Mouse (Mus musculus) limb, embryonic 10.5 days (tissue): ENCODE measurements around the gene Gm10647. TPM values are rescaled to one million over a fixed set of nuclear protein-coding genes. Genes with fewer than 3 reads are reported as not detected.
"Not testable (repeated sequence)": the region's sequence is repeated elsewhere in the genome, so short reads cannot be mapped to it uniquely, and the experiment has no call there.

ENCODE experiments used
- DNase-seq: peaks from one replicate; pipeline ENCODE4 v3.0.0-alpha.2; 2017; ENCODE audit warnings: low spot score
- H3K27ac ChIP-seq: fragments of 300-500 bp; sonication (generic); 2 replicates; pipeline ENCODE4 v1.5.1; 2016; ENCODE audit warnings: mild to moderate bottlenecking
- H3K27me3 ChIP-seq: fragments of 300-500 bp; sonication (generic); 2 replicates; pipeline ENCODE4 v1.6.1; 2016; ENCODE audit warnings: low read depth, mild to moderate bottlenecking; ENCODE audit not compliant: poor library complexity, severe bottlenecking
- H3K36me3 ChIP-seq: fragments of 300-500 bp; sonication (generic); 2 replicates; pipeline ENCODE4 v1.6.1; 2016; ENCODE audit warnings: mild to moderate bottlenecking, moderate library complexity
- H3K4me1 ChIP-seq: fragments of 300-500 bp; sonication (generic); 2 replicates; pipeline ENCODE4 v1.6.1; 2016
- H3K4me3 ChIP-seq: fragments of 300-500 bp; sonication (generic); 2 replicates; pipeline ENCODE4 v1.5.1; 2016; ENCODE audit warnings: mild to moderate bottlenecking, moderate library complexity
- H3K9me3 ChIP-seq: fragments of 300-500 bp; sonication (generic); replicated peaks from 2 replicates; pipeline ENCODE4 v1.6.1; 2016; ENCODE audit warnings: mild to moderate bottlenecking
- WGBS: fragments of 180-500 bp; shearing (Covaris S2); methylation state at CpG from one replicate; pipeline ENCODE4 v1.1.7; 2016; 5-methylcytosine and 5-hydroxymethylcytosine counted together
- polyA plus RNA-seq: library from polyadenylated mRNA; unstranded; fragments of >200 nt; fragmentation: Nextera tagmentation; extraction: Ambion mirVana; gene quantifications from 2 replicates; pipeline ENCODE4 v1.2.1, GENCODE M21; 2016

Gene Gm10647
- polyA plus RNA-seq: 0.39 and 0.50 TPM in 2 replicates

DNA sequence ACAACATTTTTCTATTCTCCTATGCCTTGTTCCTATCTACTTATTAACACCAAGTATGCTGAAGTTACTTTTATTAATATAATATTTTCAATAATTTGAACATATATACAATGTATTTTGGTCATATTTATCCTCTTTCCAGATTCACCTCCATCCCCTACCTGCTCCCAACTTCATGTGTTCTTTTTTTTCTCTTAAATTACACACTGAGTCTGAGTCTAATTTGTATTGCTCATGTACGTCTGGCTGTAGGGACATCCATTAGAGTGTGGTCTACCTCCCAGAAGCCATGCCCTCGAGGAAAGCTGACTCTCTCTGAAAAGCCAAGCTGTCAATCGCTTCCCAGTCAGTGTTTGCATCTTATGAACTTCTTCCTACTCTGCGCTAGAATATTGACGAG is at the start of gene Gm10647:
TSS of gene Gm10647 (plus strand) at position 301 of the 400 bp plus-strand sequence.
- Histone ChIP-seq H3K27ac (peak within 1 kb of the TSS; percentile 93), H3K27me3 (peaks cover 7% of the 10 kb centered on the region), H3K4me3 (peak within 1 kb of the TSS; percentile 80), H3K9me3 (no peaks in the 10 kb centered on the region), H3K36me3 (no peaks in the 10 kb centered on the region), H3K4me1 (peaks cover 26% of the 10 kb centered on the region)
- WGBS: 70% methylated on average over 5 of the region's 5 CpGs
- DNase-seq: no peak

DNA sequence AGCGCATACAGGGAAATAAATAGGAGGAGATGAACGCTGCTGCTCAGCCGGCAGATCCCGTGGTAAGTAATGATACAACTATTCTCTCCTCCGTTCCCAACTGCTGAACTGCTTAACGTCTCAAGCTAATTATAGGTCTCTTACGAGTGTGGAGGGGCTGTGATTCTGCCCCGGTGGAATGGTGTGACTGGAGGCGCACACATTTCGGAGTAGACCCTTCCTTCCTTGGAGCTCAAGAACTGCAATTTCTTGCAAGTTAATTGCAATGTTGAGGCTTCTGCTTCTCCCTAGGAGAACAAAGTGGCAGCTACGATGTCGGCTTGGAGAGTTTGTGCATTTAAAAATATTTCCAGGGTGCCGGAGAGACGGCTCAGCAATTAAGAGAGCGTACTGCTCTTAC is 48.4 kb upstream of the Gm10647 start:
- 87% methylated on average over 15 of the region's 15 CpGs for WGBS
- no peaks in the 10 kb centered on the region for H3K27me3 ChIP-seq

DNA sequence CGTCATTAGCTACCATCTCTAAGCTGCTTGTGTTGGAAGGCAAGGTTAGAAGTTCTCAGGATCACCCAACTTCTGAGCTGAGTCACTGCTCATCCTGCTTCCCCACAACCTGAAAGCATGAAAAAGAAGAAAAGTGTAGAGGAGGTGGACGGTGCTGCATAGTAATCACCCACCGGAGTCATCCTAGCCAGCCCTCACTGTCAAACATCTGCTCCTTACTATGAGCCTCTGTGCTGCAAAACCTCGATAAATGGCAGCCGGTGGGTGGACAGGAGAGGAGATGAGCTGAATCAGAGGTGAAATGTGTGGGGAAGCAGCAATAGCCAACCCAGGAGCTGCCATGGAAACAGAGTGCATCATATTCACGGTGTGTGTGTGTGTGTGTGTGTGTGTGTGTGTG is 44.0 kb upstream of the Gm10647 start:
- WGBS: 83% methylated on average over 6 of the region's 6 CpGs
- Histone ChIP-seq H3K27me3 (no peaks in the 10 kb centered on the region), H3K36me3 (no peaks in the 10 kb centered on the region), H3K27ac (no peak overlapping the region), H3K4me3 (no peak overlapping the region), H3K4me1 (no peaks in the 10 kb centered on the region), H3K9me3 (no peaks in the 10 kb centered on the region)
- DNase-seq: no peak

More for the DNA sequence above, 48.4 kb upstream of the Gm10647 start:
- no peaks in the 10 kb centered on the region for H3K9me3 ChIP-seq
- H3K36me3 ChIP-seq: no peaks in the 10 kb centered on the region
- H3K4me1 ChIP-seq: peaks cover under 1% of the 10 kb centered on the region; the same call in 1 of the 2 replicates
- no peak overlapping the region for H3K4me3 ChIP-seq
- H3K27ac ChIP-seq: no peak overlapping the region
- no peak for DNase-seq

DNA sequence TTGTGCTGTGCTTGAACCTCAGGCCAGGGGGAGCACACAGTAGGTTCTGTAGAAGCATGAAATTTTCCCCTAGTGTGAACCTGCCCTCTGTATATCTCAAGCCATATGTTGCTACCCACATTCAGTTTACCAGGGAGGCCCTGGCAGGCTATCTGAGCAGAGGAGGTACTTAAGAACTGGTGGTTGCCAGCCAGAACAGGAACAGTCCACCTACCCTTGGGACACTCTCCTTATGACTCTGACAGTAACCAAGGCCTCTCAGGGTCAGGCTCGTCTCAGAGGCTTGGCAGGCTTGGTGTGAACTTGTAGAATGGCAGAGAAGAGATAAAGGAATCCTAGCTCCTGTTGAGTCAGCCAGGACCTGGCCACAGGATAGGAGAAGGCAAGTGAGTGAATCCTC is 35.8 kb upstream of the Gm10647 start:
- Histone ChIP-seq H3K36me3 (no peaks in the 10 kb centered on the region), H3K27ac (no peak overlapping the region), H3K4me1 (no peaks in the 10 kb centered on the region), H3K27me3 (no peaks in the 10 kb centered on the region), H3K9me3 (no peaks in the 10 kb centered on the region), H3K4me3 (no peak overlapping the region)
- 68% methylated on average over 1 of the region's 1 CpGs for WGBS
- DNase-seq: no peak

DNA sequence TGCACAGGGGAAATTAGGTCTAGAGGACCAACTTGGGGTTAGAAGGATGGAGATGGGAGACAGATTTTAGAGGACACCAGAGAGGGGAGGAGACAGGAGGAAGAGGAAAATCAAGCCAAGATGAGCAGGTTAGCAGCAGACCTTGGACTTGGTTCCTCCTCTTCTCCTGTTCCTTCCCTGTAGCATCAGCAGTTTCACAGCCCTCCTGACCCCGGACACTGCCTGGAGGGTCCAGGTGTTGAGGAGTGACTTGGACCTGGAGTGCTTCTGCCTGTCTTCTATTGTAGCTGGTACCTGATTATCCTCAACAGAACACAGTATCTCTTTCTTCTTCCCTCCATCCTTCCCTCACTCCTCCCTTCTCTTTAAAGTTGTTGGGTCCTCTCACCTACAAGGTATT is 28.1 kb upstream of the Gm10647 start:
- Histone ChIP-seq H3K27me3 (no peaks in the 10 kb centered on the region), H3K36me3 (no peaks in the 10 kb centered on the region), H3K4me3 (no peak overlapping the region), H3K27ac (no peak overlapping the region), H3K9me3 (no peaks in the 10 kb centered on the region), H3K4me1 (no peaks in the 10 kb centered on the region)
- 81% methylated on average over 1 of the region's 1 CpGs for WGBS
- DNase-seq: no peak

DNA sequence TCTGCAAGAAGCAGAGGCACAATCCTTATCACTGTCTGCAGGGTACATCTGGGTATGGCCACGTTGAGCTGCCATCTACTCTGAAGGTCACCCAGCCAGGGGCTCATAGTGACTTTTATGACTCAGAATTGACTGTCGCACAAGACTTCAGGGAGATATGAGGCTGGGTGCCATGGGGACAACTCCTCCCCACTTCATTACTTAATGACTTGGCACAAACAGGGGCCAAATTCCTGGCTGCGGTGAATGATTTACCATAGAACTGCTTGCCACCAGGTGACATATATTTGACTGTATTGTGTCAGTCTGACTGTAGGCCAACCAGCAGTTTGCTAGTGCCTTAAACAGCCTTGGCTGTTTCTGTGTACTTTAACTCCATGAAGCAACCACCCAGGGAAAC is 27.6 kb upstream of the Gm10647 start:
- Histone ChIP-seq H3K27ac (no peak overlapping the region), H3K9me3 (no peaks in the 10 kb centered on the region), H3K4me1 (no peaks in the 10 kb centered on the region), H3K4me3 (no peak overlapping the region), H3K27me3 (no peaks in the 10 kb centered on the region), H3K36me3 (no peaks in the 10 kb centered on the region)
- DNase-seq: no peak
- 76% methylated on average over 3 of the region's 3 CpGs for WGBS

DNA sequence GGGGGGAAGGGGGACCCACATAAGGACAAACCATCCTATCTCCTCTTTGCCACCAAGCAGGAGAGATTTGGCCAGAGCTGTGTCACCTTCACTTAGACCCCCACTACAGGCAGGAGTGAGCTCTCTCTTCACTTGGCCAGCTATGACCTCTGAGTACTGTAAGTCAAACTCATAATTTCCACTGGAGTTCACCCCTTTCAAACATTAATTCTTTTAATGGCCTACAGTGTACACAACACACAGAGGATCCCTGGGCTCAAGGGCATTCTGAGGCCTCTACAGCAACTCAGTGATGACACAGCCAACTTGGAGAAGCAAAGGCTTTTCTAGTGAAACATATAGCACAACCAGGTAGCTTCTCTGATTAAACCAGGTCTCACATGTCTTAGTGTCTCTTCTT is 26.1 kb upstream of the Gm10647 start:
- no peaks in the 10 kb centered on the region for H3K4me1 ChIP-seq
- no peak for DNase-seq
- no peaks in the 10 kb centered on the region for H3K36me3 ChIP-seq
- no peaks in the 10 kb centered on the region for H3K9me3 ChIP-seq
- no peaks in the 10 kb centered on the region for H3K27me3 ChIP-seq
- H3K4me3 ChIP-seq: no peak overlapping the region
- H3K27ac ChIP-seq: no peak overlapping the region

DNA sequence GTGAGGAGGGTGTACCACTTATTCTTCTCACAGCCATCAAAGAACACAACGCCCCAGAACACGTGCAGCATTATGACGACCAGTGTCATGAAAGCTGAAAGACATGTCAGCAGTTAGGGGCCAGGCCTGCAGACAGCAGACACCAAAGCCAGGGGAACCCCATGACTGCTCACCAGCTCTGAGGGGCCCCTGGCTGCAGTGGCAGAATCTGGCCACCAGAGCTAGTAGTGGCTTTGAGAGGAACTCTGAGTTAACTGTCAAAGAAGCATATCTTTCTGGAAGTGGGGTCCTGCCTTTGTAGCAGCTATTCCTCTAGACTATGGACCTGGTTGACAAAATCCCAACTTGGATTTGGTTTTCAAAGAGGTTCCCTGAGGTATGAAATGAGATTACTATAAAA is 12.3 kb upstream of the Gm10647 start:
- peaks cover 10% of the 10 kb centered on the region for H3K36me3 ChIP-seq
- H3K4me3 ChIP-seq, H3K4me1 ChIP-seq, DNase-seq, H3K27me3 ChIP-seq, H3K9me3 ChIP-seq, H3K27ac ChIP-seq: not testable (repeated sequence)
- WGBS: 80% methylated on average over 1 of the region's 3 CpGs

DNA sequence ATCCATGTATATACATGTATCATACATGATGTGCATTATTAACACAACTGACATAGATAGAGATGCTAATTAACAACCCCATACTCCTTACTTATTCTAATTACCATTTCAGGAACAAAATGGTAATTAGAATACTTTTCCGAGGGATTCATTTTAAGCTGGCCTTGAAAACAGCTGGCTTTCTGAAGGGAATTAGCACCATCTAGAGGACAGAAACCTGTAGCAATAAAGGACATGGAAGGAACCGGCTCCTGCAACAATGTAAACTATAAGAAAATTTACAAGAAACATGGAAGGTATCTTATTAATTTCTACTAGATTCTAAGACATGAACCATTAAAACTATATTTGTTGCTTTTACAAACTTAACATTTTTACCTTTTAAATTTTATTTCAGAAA is 9.0 kb upstream of the Gm10647 start:
- DNase-seq: no peak
- Histone ChIP-seq H3K36me3 (peaks cover 16% of the 10 kb centered on the region), H3K9me3 (no peaks in the 10 kb centered on the region), H3K4me3 (no peak overlapping the region), H3K4me1 (no peaks in the 10 kb centered on the region), H3K27ac (no peak overlapping the region), H3K27me3 (no peaks in the 10 kb centered on the region)
- WGBS: 20% methylated on average over 2 of the region's 2 CpGs

DNA sequence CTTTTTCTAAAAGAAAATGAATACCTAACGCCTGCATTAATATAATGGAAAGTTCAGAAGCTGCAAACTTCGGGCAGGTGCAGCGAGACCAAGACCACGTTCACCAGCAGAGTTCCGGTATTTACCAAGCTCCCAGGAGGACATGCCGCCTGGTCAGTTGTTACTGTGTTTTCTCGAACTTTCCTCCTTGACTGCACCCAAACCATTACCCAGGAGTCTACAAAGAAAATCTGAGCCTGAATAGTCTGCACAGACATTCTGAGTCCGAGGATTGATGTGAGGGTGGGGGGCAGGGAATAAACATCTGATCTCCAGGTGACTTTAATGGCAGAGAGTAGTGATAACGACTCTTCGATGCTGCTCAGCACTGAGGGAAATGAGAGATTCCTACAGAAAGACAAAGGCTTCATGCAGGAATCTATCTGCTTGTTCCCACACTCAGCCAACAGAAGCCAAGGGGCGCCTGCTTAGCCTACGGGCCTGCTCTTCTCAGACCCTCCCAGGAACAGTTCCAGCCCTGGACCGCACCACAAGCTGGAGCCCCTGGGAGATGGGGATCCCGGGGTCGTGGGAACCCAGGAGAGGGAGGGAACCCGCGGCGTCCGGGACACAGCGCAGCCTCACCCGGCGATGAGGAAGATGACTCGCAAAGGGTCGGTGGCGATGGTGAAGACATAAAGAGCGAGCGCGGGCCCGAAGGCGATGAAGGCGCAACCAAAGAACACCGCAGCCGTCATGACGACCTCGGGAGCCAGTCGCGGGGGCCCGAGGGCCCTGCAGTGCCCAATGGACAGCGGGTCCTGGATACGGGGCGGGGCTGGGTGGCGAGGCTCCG is 2.0 kb upstream of the Gm10647 start:
- H3K9me3 ChIP-seq: no peaks in the 10 kb centered on the region
- peak overlapping the region; percentile 93 for H3K27ac ChIP-seq
- no peak for DNase-seq
- peak overlapping the region; percentile 80 for H3K4me3 ChIP-seq
- peaks cover 6% of the 10 kb centered on the region for H3K36me3 ChIP-seq
- H3K27me3 ChIP-seq: 0 out of 2 replicates have a peak, but pooled peaks cover 4% of the 10 kb centered on the region
- peaks cover 24% of the 10 kb centered on the region for H3K4me1 ChIP-seq
- WGBS: 2% methylated on average over 43 of the region's 43 CpGs

DNA sequence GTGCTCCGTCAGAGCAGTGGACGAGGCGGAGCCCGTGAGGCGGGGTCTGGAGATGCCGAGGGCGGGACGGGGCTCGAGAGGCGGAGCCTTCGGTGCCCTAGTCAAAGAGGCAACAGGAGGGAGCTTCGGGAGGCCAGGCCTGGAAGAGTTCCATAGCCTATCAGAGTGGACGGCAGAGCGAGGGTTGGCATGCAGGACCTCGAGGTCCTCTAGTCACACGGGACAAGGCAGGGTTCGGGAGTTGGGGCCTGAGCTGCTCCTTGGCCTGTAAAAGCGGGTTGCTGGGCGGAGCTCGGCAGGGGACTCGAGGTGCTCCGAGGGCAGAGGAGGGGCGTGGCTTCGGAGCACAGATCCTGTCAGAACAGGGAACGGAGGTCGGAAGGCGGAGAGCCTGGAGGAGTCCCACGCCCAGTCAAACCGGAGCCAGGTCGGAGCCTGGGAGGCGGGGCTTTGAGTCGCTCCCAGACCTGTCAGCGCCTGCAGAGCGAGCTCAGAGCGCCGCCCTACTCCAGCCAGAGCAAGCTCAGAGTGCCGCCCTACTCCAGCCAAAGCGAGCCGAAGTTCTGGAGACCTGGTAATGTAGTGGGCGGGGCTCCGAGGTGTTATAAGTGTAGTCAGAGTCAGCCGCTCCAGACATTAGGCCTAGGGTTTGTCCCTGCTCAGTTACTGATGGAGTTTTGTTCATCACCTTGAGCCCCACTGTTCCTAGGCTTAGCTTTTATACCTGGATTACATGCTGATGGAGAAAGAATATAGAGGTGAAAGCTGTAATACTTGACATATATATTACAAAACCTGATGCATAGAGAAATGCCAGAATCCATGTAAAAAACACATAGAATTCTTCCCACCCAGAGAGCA is 1.1 kb upstream of the Gm10647 start, which contains the start of gene Aph1b:
TSS of gene Aph1b (minus strand) at position 27 of the 861 bp plus-strand sequence.
- H3K27ac ChIP-seq: peak within 1 kb of the TSS; percentile 93
- no peaks in the 10 kb centered on the region for H3K9me3 ChIP-seq
- peak; percentile 96 for DNase-seq
- WGBS: under 1% methylated on average over 42 of the region's 42 CpGs
- peaks cover 24% of the 10 kb centered on the region for H3K4me1 ChIP-seq
- H3K4me3 ChIP-seq: peak within 1 kb of the TSS; percentile 80
- 0 out of 2 replicates have a peak, but pooled peaks cover 4% of the 10 kb centered on the region for H3K27me3 ChIP-seq
- H3K36me3 ChIP-seq: no peaks in the 10 kb centered on the region

DNA sequence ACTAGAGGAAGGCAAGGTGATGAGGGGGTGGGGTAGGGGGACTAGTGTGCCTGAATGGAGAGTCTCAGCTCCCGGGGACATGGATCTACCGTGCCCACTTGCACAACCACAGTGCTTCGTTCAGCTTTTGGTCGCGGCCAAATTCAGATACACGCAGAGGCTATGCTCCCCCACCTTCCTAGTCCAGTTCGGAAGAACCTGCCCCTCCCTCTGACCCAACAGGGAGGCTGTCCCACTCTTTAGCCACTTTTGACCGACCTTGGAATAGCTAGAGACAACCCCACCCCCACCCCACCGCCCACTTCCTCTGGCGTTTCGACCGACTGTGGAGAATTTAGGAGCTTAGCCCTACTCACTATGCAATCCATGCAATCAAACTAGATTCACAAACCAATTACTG is 5.1 kb downstream of the Gm10647 start:
- Histone ChIP-seq H3K27me3 (peaks cover 43% of the 10 kb centered on the region), H3K36me3 (no peaks in the 10 kb centered on the region), H3K27ac (no peak overlapping the region; the same call in 1 of the 2 replicates), H3K9me3 (no peaks in the 10 kb centered on the region), H3K4me3 (no peak overlapping the region), H3K4me1 (peaks cover 12% of the 10 kb centered on the region)
- WGBS: 48% methylated on average over 12 of the region's 12 CpGs
- no peak for DNase-seq

DNA sequence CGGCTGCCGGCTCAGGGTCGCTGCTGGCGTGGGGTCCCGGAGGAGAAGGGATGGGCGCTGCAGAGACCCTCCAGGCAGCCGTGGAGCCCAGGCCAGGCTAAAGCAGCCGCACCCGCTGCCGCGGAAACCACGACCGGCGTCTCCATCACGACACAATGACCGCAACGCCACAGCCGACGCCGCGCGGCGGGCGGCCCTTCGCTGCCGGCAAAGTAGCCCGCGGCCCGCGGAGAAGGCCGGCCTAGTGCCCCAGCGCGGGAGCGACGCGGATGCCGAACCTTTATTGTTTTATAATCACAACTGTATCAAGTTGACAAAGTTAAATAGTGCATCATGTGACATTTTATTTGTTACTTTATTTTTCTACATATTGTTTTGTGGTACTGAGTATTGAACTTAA is 9.1 kb downstream of the Gm10647 start:
- H3K9me3 ChIP-seq, H3K36me3 ChIP-seq: not testable (repeated sequence)
- Histone ChIP-seq H3K27ac (peak overlapping the region; percentile 53; the same call in 1 of the 2 replicates), H3K4me3 (peak overlapping the region; percentile 37), H3K27me3 (peaks cover 59% of the 10 kb centered on the region), H3K4me1 (peaks cover 11% of the 10 kb centered on the region)
- WGBS: 4% methylated on average over 36 of the region's 37 CpGs
- peak; percentile 62 for DNase-seq
